15 mouse cellular contexts compared by ENCODE assay signal in genomic region chr7:87413271-87413670, GRCm38 (mm10).
"Had no signal": no experiment of that assay in that cellular context is flagged by ENCODE, and none has a peak within 500 bp of the region (broad histone marks: within the 10 kb centered on the region; RNA-seq: fewer than 3 reads in every experiment).

No protein-coding gene starts in this region.

- H3K4me2 ChIP-seq: lung, embryonic 14.5 days; midbrain, embryonic 11.5 days; midbrain, embryonic 13.5 days; midbrain, embryonic 15.5 days; neural tube, embryonic 12.5 days; stomach, embryonic 15.5 days had no signal

- H3K4me1 ChIP-seq: midbrain, embryonic 13.5 days; midbrain, embryonic 15.5 days; neural tube, embryonic 12.5 days; stomach, embryonic 15.5 days had no signal

- H3K9ac ChIP-seq: liver, embryonic 14.5 days; lung, embryonic 14.5 days; midbrain, embryonic 13.5 days; midbrain, embryonic 15.5 days; neural tube, embryonic 12.5 days; stomach, embryonic 15.5 days had no signal

- H3K27me3 ChIP-seq: midbrain, embryonic 13.5 days; midbrain, embryonic 15.5 days; neural tube, embryonic 12.5 days; stomach, embryonic 15.5 days had no signal

- H3K9me3 ChIP-seq: midbrain, embryonic 13.5 days; midbrain, embryonic 15.5 days; neural tube, embryonic 12.5 days; stomach, embryonic 15.5 days had no signal

- H3K27ac ChIP-seq: liver, embryonic 14.5 days; midbrain, embryonic 13.5 days; midbrain, embryonic 15.5 days; neural tube, embryonic 12.5 days; stomach, embryonic 15.5 days; stomach, postnatal 0 days had no signal

- DNase-seq: lung, adult 18-20 months; lung, embryonic 14.5 days; lung, postnatal 10 days; lung, postnatal 4 days; right cerebral cortex, postnatal 14 days; thymus, adult 18-20 months; thymus, postnatal 14 days; thymus, postnatal 4 days had no signal

- H3K36me3 ChIP-seq: midbrain, embryonic 13.5 days; midbrain, embryonic 15.5 days; neural tube, embryonic 12.5 days; stomach, embryonic 15.5 days had no signal

- ATAC-seq: midbrain, embryonic 13.5 days; midbrain, embryonic 15.5 days had no signal

- H3K4me3 ChIP-seq: midbrain, embryonic 13.5 days; midbrain, embryonic 15.5 days; neural tube, embryonic 12.5 days; stomach, embryonic 15.5 days had no signal
